Mouse (Mus musculus): Measurements from ENCODE around the gene Tmem214. TPM values are rescaled to one million over a fixed set of nuclear protein-coding genes. Genes with fewer than 3 reads are reported as not detected.

Gene Tmem214
- polyA plus RNA-seq, 1 experiment: 122 TPM

DNA sequence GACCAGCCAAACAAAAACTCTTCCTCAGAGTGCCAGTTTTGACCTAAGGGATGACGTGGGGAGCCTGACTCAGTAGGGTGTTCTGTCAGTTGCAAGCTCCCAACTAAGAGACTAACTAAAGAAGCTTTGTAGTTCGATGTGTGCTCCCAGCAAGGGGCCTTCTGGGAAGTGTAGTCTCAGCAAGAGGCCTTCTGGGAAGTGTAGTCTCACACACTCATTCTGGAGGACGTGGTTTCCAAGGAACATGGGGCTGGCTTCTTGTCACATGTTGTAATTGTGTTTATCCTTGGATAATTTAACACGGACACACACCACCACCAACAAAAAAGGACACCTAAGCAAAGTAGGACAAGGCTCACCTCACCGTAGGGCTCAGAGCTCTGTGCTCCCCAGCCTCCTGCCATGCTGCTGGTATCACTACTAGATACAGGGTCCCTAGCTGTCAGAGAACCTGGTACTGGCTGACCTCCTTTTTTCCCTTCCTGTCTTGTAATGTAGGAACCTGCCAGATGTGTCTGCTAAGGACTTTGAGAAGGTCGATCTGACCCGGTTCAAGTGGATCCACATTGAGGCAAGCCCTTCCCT is 60.2 kb downstream of the Tmem214 start:
- H3K4me1 ChIP-seq (ENCODE audit: control insufficient read depth, insufficient read depth, low read length): 0 out of 2 replicates have a peak, but pooled peaks cover 2% of the 10 kb centered on the region
- no peak overlapping the region for H3K4me3 ChIP-seq (ENCODE audit: insufficient read depth, low read length)
- TF ChIP-seq CTCF (IDR thresholded peaks at IDR 0.05; ENCODE audit: borderline replicate concordance, insufficient read depth, low read length) (no peak), POLR2A (IDR thresholded peaks at IDR 0.05; ENCODE audit: low read depth, low read length) (0 out of 2 replicates have a peak, but pooled peaks have one; percentile 5)
- H3K27ac ChIP-seq (ENCODE audit: insufficient read depth, low read length): no peak overlapping the region

Other genes starting within 250 kb of the Tmem214 start
- 36.9 and 41.0 TPM in 2 replicates for gene Slc35f6, start 220.1 kb upstream of the Tmem214 start, polyA plus RNA-seq (2011; ENCODE audit: insufficient read length, low read depth, missing spikeins)
- gene Cenpa, start 201.2 kb upstream of the Tmem214 start, polyA plus RNA-seq (2011; ENCODE audit: insufficient read length, low read depth, missing spikeins): 37.9 and 59.8 TPM in 2 replicates
- gene Dpysl5, start 156.4 kb upstream of the Tmem214 start, polyA plus RNA-seq (2011; ENCODE audit: insufficient read length, low read depth, missing spikeins): 0.13 TPM in 1 of 2 replicates, not detected in the other
- gene Mapre3, start 53.4 kb upstream of the Tmem214 start, polyA plus RNA-seq (2011; ENCODE audit: insufficient read length, low read depth, missing spikeins): 24.3 and 26.8 TPM in 2 replicates
- gene Agbl5, start 20.7 kb downstream of the Tmem214 start, polyA plus RNA-seq (2011; ENCODE audit: insufficient read length, low read depth, missing spikeins): 7.2 and 17.0 TPM in 2 replicates
- gene Ost4, start 39.8 kb downstream of the Tmem214 start, polyA plus RNA-seq (2011; ENCODE audit: insufficient read length, low read depth, missing spikeins): 335 and 354 TPM in 2 replicates
- 85.9 and 98.0 TPM in 2 replicates for gene Emilin1, start 45.4 kb downstream of the Tmem214 start, polyA plus RNA-seq (2011; ENCODE audit: insufficient read length, low read depth, missing spikeins)
- 11.4 and 12.4 TPM in 2 replicates for gene Khk, start 53.4 kb downstream of the Tmem214 start, polyA plus RNA-seq (2011; ENCODE audit: insufficient read length, low read depth, missing spikeins)
- gene Cgref1, start 77.6 kb downstream of the Tmem214 start, polyA plus RNA-seq (2011; ENCODE audit: insufficient read length, low read depth, missing spikeins): 14.4 and 16.9 TPM in 2 replicates
- 91.6 and 95.3 TPM in 2 replicates for gene Preb, start 92.3 kb downstream of the Tmem214 start, polyA plus RNA-seq (2011; ENCODE audit: insufficient read length, low read depth, missing spikeins)
- gene Tcf23, start 100.7 kb downstream of the Tmem214 start, polyA plus RNA-seq (2011; ENCODE audit: insufficient read length, low read depth, missing spikeins): not detected in 2 replicates
- gene Atraid, start 180.3 kb downstream of the Tmem214 start, polyA plus RNA-seq (2011; ENCODE audit: insufficient read length, low read depth, missing spikeins): 97.2 and 110 TPM in 2 replicates
- gene Slc5a6, start 180.9 kb downstream of the Tmem214 start, polyA plus RNA-seq (2011; ENCODE audit: insufficient read length, low read depth, missing spikeins): 3.3 and 6.2 TPM in 2 replicates
- gene Cad, start 186.8 kb downstream of the Tmem214 start, polyA plus RNA-seq (2011; ENCODE audit: insufficient read length, low read depth, missing spikeins): 32.6 and 39.5 TPM in 2 replicates
- not detected in 2 replicates for gene Dnajc5g, start 238.3 kb downstream of the Tmem214 start, polyA plus RNA-seq (2011; ENCODE audit: insufficient read length, low read depth, missing spikeins)
- not detected in 2 replicates for gene Slc30a3, start 240.2 kb downstream of the Tmem214 start, polyA plus RNA-seq (2011; ENCODE audit: insufficient read length, low read depth, missing spikeins)
- gene Trim54, start 248.7 kb downstream of the Tmem214 start, polyA plus RNA-seq (2011; ENCODE audit: insufficient read length, low read depth, missing spikeins): not detected in 2 replicates

Data from embryonic fibroblast, embryonic 13.5 days (primary cell).